Comparison of ENCODE assay signal across 15 mouse cellular contexts in the genomic region with DNA sequence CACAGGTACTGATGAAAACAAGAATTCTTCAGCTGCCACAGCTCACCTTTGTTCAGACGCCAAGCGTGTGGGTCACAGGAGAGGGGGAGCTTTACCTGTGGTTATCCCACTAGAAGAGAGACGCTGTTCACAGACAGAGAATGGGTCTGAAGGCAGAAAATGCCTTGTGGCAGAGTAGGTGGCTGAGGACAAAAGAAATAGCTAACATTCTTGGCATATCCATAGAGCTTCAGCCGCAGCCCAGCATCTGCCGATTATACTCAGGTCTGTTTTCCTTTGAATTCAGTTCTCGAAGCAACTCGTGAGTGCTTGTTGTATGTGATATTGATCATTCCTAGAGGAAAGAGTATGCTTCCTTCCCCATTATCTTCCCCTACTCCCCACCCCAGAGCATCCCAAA.
"Had no signal": no experiment of that assay in that cellular context is flagged by ENCODE, and none has a peak within 500 bp of the region (broad histone marks: within the 10 kb centered on the region; RNA-seq: fewer than 3 reads in every experiment).

No protein-coding gene starts in this region.

- H3K36me3 ChIP-seq: midbrain, embryonic 12.5 days; neural tube, embryonic 12.5 days; stomach, embryonic 15.5 days had no signal

- H3K27me3 ChIP-seq: midbrain, embryonic 12.5 days; neural tube, embryonic 12.5 days; stomach, embryonic 15.5 days had no signal

- H3K4me3 ChIP-seq: megakaryocyte, embryonic 14.5 days; midbrain, embryonic 12.5 days; neural tube, embryonic 12.5 days; stomach, embryonic 15.5 days had no signal

- DNase-seq: lung, adult 18-20 months; lung, embryonic 14.5 days; lung, postnatal 14 days; lung, postnatal 36 days; midbrain, embryonic 14.5 days; right cerebral cortex, postnatal 14 days; thymus, adult 2 months; thymus, postnatal 25 days had no signal

- H3K27ac ChIP-seq: liver, embryonic 14.5 days; macrophage; midbrain, embryonic 12.5 days; neural tube, embryonic 12.5 days; stomach, embryonic 15.5 days; stomach, postnatal 0 days had no signal

- H3K9me3 ChIP-seq: midbrain, embryonic 12.5 days; stomach, embryonic 15.5 days had no signal

- H3K4me1 ChIP-seq: midbrain, embryonic 12.5 days; neural tube, embryonic 12.5 days; stomach, embryonic 15.5 days had no signal
